Mouse (Mus musculus) adipocyte (in vitro differentiated cells): ENCODE measurements around the gene Pou2af1.
A peak's percentile ranks its signal among the peaks of the same experiment; 100 is the strongest.

Source experiments
- DNase-seq: peaks from one replicate; pipeline ENCODE4 v3.0.0-alpha.2; 2016; ENCODE audit warnings: low spot score

Pou2af1 gene

GRCm38 (mm10) chr9:51225636-51226166 lies 12.2 kb downstream of the Pou2af1 start:
- no peak for DNase-seq

GRCm38 (mm10) chr9:51230701-51231389 lies 17.3 kb downstream of the Pou2af1 start:
- no peak for DNase-seq

GRCm38 (mm10) chr9:51232163-51232562 lies 18.7 kb downstream of the Pou2af1 start:
- DNase-seq = no peak

GRCm38 (mm10) chr9:51238741-51239385 lies 25.4 kb downstream of the Pou2af1 start:
- no peak for DNase-seq

- DNase-seq = peak; percentile 38
Measured at GRCm38 (mm10) chr9:51256780-51257502, 43.4 kb downstream of the Pou2af1 start.

GRCm38 (mm10) chr9:51258426-51258825 lies 44.9 kb downstream of the Pou2af1 start:
- no peak for DNase-seq

- DNase-seq = no peak
Measured at GRCm38 (mm10) chr9:51268852-51269251, 55.3 kb downstream of the Pou2af1 start.

- DNase-seq = no peak
Measured at GRCm38 (mm10) chr9:51271073-51271472, 57.6 kb downstream of the Pou2af1 start.

- no peak for DNase-seq
Measured at GRCm38 (mm10) chr9:51272102-51272501, 58.6 kb downstream of the Pou2af1 start.

GRCm38 (mm10) chr9:51273581-51274154 lies 60.2 kb downstream of the Pou2af1 start:
- DNase-seq = no peak

- DNase-seq = no peak
Measured at GRCm38 (mm10) chr9:51274678-51275077, 61.2 kb downstream of the Pou2af1 start.

GRCm38 (mm10) chr9:51277834-51278498 lies 64.5 kb downstream of the Pou2af1 start:
- DNase-seq = no peak

GRCm38 (mm10) chr9:51278500-51279381 lies 65.2 kb downstream of the Pou2af1 start, which contains the start of gene Colca2:
Gene Colca2 (minus strand): TSS chr9:51278569.
- peak; percentile 77 for DNase-seq

GRCm38 (mm10) chr9:51286079-51286478 lies 72.6 kb downstream of the Pou2af1 start:
- DNase-seq = peak; percentile 21
